Mouse (Mus musculus) ES-Bruce4 (cell line): ENCODE results near the gene Fh1. TPM values are rescaled to one million over a fixed set of nuclear protein-coding genes. Genes with fewer than 3 reads are reported as not detected.

Experiments used
- H3K27ac ChIP-seq: 2 replicates; pipeline ENCODE4 v1.5.1; 2012; ENCODE audit warnings: low read length, inconsistent platforms; ENCODE audit not compliant: insufficient read depth
- H3K27me3 ChIP-seq: 2 replicates; pipeline ENCODE4 v1.6.1; 2012; ENCODE audit warnings: mild to moderate bottlenecking, low read length, inconsistent platforms; ENCODE audit not compliant: control insufficient read depth, poor library complexity, insufficient read depth, severe bottlenecking
- H3K36me3 ChIP-seq: 2 replicates; pipeline ENCODE4 v1.6.1; 2012; ENCODE audit warnings: inconsistent platforms, mild to moderate bottlenecking, low read length, moderate library complexity; ENCODE audit not compliant: control insufficient read depth, poor library complexity, insufficient read depth, severe bottlenecking
- H3K4me1 ChIP-seq: one replicate; pipeline ENCODE4 v1.8.1; 2011; ENCODE audit warnings: low read length; ENCODE audit not compliant: control insufficient read depth, insufficient read depth
- H3K4me3 ChIP-seq: 2 replicates; pipeline ENCODE4 v1.5.1; 2011; ENCODE audit warnings: low read depth, mild to moderate bottlenecking, low read length
- H3K9ac ChIP-seq: 2 replicates; pipeline ENCODE4 v1.6.1; 2012; ENCODE audit warnings: low read depth, mild to moderate bottlenecking, inconsistent platforms; ENCODE audit not compliant: poor library complexity, severe bottlenecking
- H3K9me3 ChIP-seq: replicated peaks from 2 replicates; pipeline ENCODE4 v1.6.1; 2012; ENCODE audit warnings: mild to moderate bottlenecking, low read length, inconsistent platforms; ENCODE audit not compliant: control insufficient read depth, poor library complexity, insufficient read depth, severe bottlenecking
- CTCF ChIP-seq: IDR thresholded peaks from one replicate; pipeline ENCODE4 v1.8.1; 2011; ENCODE audit warnings: low read depth, low read length
- EP300 ChIP-seq: IDR thresholded peaks from 2 replicates; pipeline ENCODE4 v1.6.1; 2011; ENCODE audit warnings: low read depth, low read length; ENCODE audit not compliant: insufficient read depth
- POLR2A ChIP-seq: IDR thresholded peaks from one replicate; pipeline ENCODE4 v1.8.1; 2011; ENCODE audit warnings: low read length; ENCODE audit not compliant: insufficient read depth
- polyA plus RNA-seq: library from polyadenylated mRNA; stranded (reverse); fragments of >200 nt; gene quantifications from 2 replicates; pipeline ENCODE4 v1.2.4, GENCODE M21; 2011; ENCODE audit warnings: low read depth; ENCODE audit not compliant: missing spikeins, insufficient read depth, insufficient read length

Gene Fh1
- polyA plus RNA-seq, 1 experiment: 116 TPM

DNA sequence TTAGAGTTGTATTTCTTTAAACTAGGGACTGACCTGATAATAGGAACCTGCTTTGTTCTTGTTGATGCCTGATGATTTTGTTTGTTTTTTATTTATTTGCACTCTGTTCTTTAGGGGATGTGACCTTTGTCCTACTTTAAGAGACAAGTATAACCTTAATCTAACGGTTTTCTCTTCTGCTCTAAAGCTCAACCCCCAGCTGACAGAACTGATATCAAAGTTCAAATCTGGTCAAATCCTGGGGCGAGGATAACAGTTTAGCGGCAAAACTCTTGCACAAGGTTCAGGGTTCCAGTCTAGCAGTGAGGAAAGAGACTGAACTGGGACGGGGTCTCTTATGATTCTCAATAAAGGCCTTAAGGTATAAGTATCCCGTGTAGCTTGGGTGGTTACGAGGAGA lies 3.8 kb upstream of the Fh1 start:
- no peaks in the 10 kb centered on the region for H3K36me3 ChIP-seq
- H3K9ac ChIP-seq: no peak overlapping the region
- no peak for TF ChIP-seq EP300
- no peak for TF ChIP-seq CTCF
- no peak for TF ChIP-seq POLR2A
- H3K4me1 ChIP-seq: no peaks in the 10 kb centered on the region
- H3K27ac ChIP-seq: no peak overlapping the region
- H3K9me3 ChIP-seq: no peaks in the 10 kb centered on the region
- H3K4me3 ChIP-seq: no peak overlapping the region
- H3K27me3 ChIP-seq: no peaks in the 10 kb centered on the region

DNA sequence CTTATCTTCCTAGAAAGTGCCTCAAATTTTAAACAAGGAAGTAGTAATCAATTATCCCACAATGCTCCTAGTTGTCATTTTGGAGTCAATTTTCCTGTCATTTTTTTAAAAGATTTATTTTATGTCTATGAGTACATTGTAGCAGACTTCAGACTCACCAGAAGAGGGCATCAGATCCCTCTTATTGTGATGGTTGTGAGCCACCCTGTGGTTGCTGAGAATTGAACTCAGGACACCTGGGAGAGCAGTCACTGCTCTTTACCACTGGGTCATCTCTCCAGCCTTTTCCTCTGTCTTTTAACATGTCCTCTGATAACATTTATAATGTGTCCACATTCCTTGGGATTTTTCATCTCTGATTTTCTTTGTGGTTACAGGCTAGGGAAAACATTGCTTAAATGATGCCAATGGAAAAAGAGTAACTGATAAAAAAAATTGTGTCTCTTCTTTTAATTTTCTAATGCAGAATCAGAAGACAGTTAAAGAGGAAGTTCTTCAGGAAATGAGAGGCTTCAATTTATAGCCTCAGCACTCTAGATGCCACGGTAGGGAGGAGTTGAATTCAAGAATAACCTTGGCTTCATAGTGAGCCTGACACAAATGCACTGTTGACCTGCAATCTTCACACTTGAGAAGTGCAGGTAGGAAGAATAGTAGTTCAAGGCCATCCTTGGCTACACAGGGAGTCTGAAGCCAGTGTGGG lies 706 bp upstream of the Fh1 start:
- Histone ChIP-seq H3K9ac (0 out of 2 replicates have a peak overlapping the region, but pooled peaks have one; percentile 27), H3K27ac (no peak overlapping the region), H3K4me3 (peak overlapping the region; percentile 64), H3K36me3 (no peaks in the 10 kb centered on the region), H3K27me3 (no peaks in the 10 kb centered on the region), H3K9me3 (no peaks in the 10 kb centered on the region), H3K4me1 (no peaks in the 10 kb centered on the region)
- TF ChIP-seq CTCF (peak; percentile 45), EP300 (no peak)

DNA sequence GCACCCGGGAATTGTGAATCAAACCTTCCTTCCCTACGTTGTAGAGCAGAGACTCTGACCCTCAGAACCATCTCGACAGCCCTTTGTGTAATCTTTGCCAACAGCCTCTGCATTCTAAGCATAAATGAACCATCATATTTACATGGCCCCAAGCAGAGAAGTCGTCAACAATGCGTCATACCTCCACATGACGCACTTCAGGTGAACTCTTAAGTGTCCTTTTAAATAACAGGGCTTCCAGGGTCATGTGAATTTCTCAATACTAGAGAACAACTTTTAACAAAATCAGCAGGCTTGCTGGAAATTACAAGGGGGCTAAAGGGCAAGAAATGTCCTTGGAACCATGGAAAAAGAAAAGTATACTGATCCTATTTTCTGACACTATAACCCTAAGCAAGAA lies 1.8 kb downstream of the Fh1 start:
- H3K27me3 ChIP-seq: no peaks in the 10 kb centered on the region
- H3K4me1 ChIP-seq: no peaks in the 10 kb centered on the region
- TF ChIP-seq CTCF: no peak
- no peak for TF ChIP-seq POLR2A
- no peak for TF ChIP-seq EP300
- no peaks in the 10 kb centered on the region for H3K9me3 ChIP-seq
- no peak overlapping the region for H3K4me3 ChIP-seq
- peaks cover 6% of the 10 kb centered on the region; the same call in 1 of the 2 replicates for H3K36me3 ChIP-seq
- H3K27ac ChIP-seq: no peak overlapping the region
- no peak overlapping the region for H3K9ac ChIP-seq

DNA sequence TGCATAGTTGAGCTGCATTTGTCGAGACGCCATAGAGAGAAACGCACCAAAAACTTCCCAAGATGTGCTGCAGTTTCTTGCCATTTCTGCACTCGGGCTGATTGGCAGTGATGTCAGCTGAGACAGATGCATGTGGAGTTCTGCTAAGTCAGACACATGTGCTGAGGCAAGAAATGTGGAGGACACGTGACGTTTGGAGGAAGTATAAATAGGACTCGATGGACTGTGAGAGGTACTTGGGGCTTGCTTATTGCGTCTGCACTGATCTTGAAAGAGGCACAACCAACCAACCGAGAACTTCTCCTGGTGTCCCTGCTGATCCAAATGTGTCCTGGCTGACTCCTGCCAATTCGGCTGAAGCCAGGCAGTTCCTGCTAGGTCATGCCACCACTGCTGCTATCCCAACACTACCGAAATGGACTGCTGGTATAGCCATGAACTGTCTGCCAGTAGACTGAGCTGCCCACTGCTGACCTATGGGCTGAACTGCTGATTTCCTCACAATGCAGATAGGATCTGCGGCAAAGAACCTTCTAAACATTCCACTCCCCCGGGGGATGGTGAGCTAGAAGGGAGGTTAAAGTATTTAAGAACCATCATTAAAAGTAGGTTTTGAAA lies 5.5 kb downstream of the Fh1 start, which contains the start of gene Kmo:
Kmo (plus strand) TSS at position 568 of the 618 bp plus-strand sequence.
- H3K4me1 ChIP-seq: no peaks in the 10 kb centered on the region
- no peak within 1 kb of the TSS for H3K9ac ChIP-seq
- H3K4me3 ChIP-seq: no peak within 1 kb of the TSS
- no peak within 1 kb of the TSS for H3K27ac ChIP-seq
- H3K9me3 ChIP-seq: no peaks in the 10 kb centered on the region
- H3K27me3 ChIP-seq: no peaks in the 10 kb centered on the region
- H3K36me3 ChIP-seq: peaks cover 15% of the 10 kb centered on the region
- TF ChIP-seq POLR2A (no peak), EP300 (no peak), CTCF (no peak)

DNA sequence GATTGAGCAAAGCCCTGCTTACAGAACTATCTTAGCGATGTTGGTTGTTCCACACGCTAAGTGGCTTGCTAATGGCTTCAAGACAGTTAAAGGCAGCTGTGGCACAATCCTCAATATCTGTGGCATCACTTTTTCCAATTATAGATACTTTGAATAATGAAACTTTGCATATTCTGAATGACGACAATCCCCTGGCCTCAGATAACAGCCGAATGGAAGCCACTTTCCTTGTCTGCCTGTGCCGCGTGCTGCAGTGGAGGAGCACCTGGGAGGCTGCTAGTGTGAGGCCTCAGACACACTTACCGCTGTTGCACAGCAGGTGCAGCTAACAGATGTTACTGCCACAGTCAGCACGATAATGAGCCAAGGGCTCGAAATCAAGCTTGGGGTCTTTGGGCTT lies 10.4 kb downstream of the Fh1 start:
- peaks cover 21% of the 10 kb centered on the region for H3K36me3 ChIP-seq
- H3K4me1 ChIP-seq: no peaks in the 10 kb centered on the region
- H3K9me3 ChIP-seq: no peaks in the 10 kb centered on the region
- no peak for TF ChIP-seq CTCF
- TF ChIP-seq EP300: no peak
- no peak overlapping the region for H3K4me3 ChIP-seq
- no peak overlapping the region for H3K9ac ChIP-seq
- no peak overlapping the region for H3K27ac ChIP-seq
- H3K27me3 ChIP-seq: no peaks in the 10 kb centered on the region

DNA sequence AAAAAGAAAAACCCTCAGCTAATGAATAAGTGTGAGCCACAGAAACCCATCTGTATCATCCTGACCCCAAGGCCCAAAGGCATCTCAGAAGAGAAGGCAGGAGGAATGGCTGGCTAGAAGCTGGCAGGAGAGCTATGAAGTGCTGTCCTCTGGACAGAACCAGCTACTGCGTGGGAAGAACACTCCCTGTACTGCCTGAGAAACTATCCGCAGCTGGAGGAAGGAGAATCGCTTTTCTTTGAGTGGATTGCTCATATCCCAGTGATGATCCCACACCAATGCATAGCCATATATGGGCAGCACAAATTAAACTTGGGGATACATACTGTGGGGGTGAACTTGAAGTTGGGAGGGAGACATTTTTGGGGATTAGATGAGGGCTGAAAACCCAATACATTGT lies 16.7 kb downstream of the Fh1 start:
- H3K27ac ChIP-seq: no peak overlapping the region
- H3K36me3 ChIP-seq: peaks cover 23% of the 10 kb centered on the region
- TF ChIP-seq EP300: no peak
- no peak for TF ChIP-seq POLR2A
- TF ChIP-seq CTCF: no peak

More for the DNA sequence above, 16.7 kb downstream of the Fh1 start:
- Histone ChIP-seq H3K9me3 (no peaks in the 10 kb centered on the region), H3K4me3 (no peak overlapping the region), H3K9ac (no peak overlapping the region), H3K27me3 (no peaks in the 10 kb centered on the region), H3K4me1 (no peaks in the 10 kb centered on the region)
